Mouse (Mus musculus) erythroblast, embryonic 14.5 days (primary cell): ENCODE data around the gene Notch4. TPM values are rescaled to one million over a fixed set of nuclear protein-coding genes. Genes with fewer than 3 reads are reported as not detected.

ENCODE experiments used
- H3K27me3 ChIP-seq: 2 replicates; pipeline ENCODE4 v1.6.1; 2012; ENCODE audit warnings: inconsistent platforms; ENCODE audit not compliant: control insufficient read depth
- H3K36me3 ChIP-seq: 2 replicates; pipeline ENCODE4 v1.6.1; 2012; ENCODE audit warnings: mild to moderate bottlenecking, inconsistent platforms; ENCODE audit not compliant: control insufficient read depth
- H3K4me1 ChIP-seq: 2 replicates; pipeline ENCODE4 v1.6.1; 2012; ENCODE audit warnings: inconsistent platforms; ENCODE audit not compliant: control insufficient read depth
- H3K4me3 ChIP-seq: replicated peaks from 2 replicates; pipeline ENCODE3; 2012; ENCODE audit warnings: moderate library complexity, mild to moderate bottlenecking, inconsistent platforms
- H3K9me3 ChIP-seq: 2 replicates; pipeline ENCODE4 v1.6.1; 2012; ENCODE audit warnings: low read length, inconsistent platforms, mixed read lengths; ENCODE audit not compliant: control insufficient read depth
- GATA1 ChIP-seq: IDR thresholded peaks from 2 replicates; pipeline ENCODE4 v1.6.1; 2012; ENCODE audit warnings: low read length, inconsistent platforms, mixed read lengths
- TAL1 ChIP-seq: IDR thresholded peaks from 3 replicates; pipeline ENCODE4 v1.6.1; 2012; ENCODE audit warnings: low read length, inconsistent platforms, mixed read lengths
- polyA plus RNA-seq: library from polyadenylated mRNA; stranded (reverse); fragments of >175 nt; gene quantifications from 2 replicates; pipeline ENCODE4 v1.2.3, GENCODE M21; 2012

Gene Notch4
- polyA plus RNA-seq, 1 experiment: 0.17 TPM

DNA sequence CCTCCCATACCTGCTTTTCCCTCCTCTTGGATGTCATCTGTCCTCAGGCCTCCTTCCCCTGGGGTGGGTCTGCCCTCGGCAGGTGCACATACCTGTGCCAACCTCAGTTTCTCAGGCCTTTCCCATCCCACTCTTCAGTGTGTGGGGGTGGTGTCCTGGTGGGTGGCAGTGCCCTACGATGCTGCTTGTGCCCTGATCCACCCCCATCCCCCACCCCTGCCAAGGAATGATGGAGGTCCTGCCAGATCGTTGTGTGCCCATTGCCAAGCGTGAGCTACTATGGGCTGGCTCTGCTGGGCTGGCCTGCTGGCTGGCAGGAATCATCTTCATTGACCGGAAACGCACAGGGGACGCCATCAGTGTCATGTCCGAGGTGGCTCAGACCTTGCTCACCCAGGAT is 47.0 kb downstream of the Notch4 start:
- Histone ChIP-seq H3K4me3 (no peak overlapping the region), H3K36me3 (peaks cover 68% of the 10 kb centered on the region), H3K27me3 (no peaks in the 10 kb centered on the region), H3K9me3 (no peaks in the 10 kb centered on the region), H3K4me1 (peaks cover 43% of the 10 kb centered on the region)
- TF ChIP-seq GATA1 (no peak), TAL1 (no peak)

GRCm38 (mm10) chr17:34613054-34613645 is 49.1 kb downstream of the Notch4 start:
- no peak overlapping the region for H3K4me3 ChIP-seq
- TF ChIP-seq TAL1 (no peak), GATA1 (no peak)

GRCm38 (mm10) chr17:34613830-34614229 is 49.8 kb downstream of the Notch4 start:
- Histone ChIP-seq H3K27me3 (no peaks in the 10 kb centered on the region), H3K36me3 (peaks cover 59% of the 10 kb centered on the region), H3K9me3 (no peaks in the 10 kb centered on the region), H3K4me3 (no peak overlapping the region), H3K4me1 (peaks cover 17% of the 10 kb centered on the region)
- TF ChIP-seq TAL1 (no peak), GATA1 (no peak)

More at GRCm38 (mm10) chr17:34613054-34613645, 49.1 kb downstream of the Notch4 start:
- Histone ChIP-seq H3K27me3 (no peaks in the 10 kb centered on the region), H3K36me3 (peaks cover 65% of the 10 kb centered on the region), H3K4me1 (peaks cover 23% of the 10 kb centered on the region), H3K9me3 (no peaks in the 10 kb centered on the region)

DNA sequence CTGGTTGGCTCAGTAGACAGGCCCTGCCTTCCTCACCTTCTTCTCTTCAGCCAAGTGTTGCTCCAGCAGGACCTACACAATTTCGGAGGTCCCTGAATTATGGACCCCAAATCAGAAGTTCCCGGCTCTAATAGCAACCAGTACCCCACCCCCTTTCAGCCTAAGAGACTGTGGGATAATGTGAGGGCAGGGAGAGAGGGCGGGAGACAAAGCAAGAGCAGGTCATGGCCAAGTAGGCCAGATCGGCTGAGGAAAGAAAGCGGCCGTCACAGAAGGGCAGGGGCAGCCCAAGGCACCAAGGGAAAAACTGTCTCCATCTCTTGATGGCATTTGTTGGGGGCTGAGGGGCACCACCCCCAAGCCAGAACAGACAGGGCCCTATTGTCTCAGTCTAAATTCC is 51.8 kb downstream of the Notch4 start, which contains the start of gene Egfl8:
Gene Egfl8, minus strand, starts transcription at position 101 of the 400 bp plus-strand sequence.
- Histone ChIP-seq H3K36me3 (peaks cover 51% of the 10 kb centered on the region), H3K4me1 (peaks cover 17% of the 10 kb centered on the region), H3K27me3 (no peaks in the 10 kb centered on the region), H3K4me3 (no peak within 1 kb of the TSS), H3K9me3 (no peaks in the 10 kb centered on the region)
- TF ChIP-seq TAL1 (no peak), GATA1 (no peak)

GRCm38 (mm10) chr17:34618999-34619398 is 54.9 kb downstream of the Notch4 start:
- H3K4me3 ChIP-seq: no peak overlapping the region
- H3K36me3 ChIP-seq: peaks cover 30% of the 10 kb centered on the region

DNA sequence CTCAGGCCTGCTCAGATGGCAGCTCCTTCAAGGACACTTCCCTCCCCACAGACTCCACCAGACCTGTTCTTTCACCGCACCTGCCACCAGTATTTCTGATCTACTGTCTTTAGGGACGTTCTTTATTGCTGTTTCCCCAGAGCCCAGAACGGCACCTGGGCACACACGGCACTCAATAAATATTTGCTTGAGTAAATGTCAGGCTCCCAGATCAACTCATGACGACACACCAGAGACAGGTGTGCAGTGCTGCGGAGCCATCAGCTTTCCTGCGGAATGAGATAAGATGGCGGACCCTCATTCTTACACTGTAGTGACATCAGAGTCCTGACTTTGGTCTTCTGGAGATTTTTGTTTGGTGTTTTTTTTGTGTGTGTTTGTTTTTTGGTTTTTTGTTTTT is 56.9 kb downstream of the Notch4 start:
- no peaks in the 10 kb centered on the region for H3K9me3 ChIP-seq
- no peaks in the 10 kb centered on the region for H3K27me3 ChIP-seq
- no peak for TF ChIP-seq GATA1
- TF ChIP-seq TAL1: no peak
- H3K36me3 ChIP-seq: peaks cover 19% of the 10 kb centered on the region
- no peak overlapping the region for H3K4me3 ChIP-seq
- peaks cover 20% of the 10 kb centered on the region for H3K4me1 ChIP-seq

More at GRCm38 (mm10) chr17:34618999-34619398, 54.9 kb downstream of the Notch4 start:
- Histone ChIP-seq H3K9me3 (no peaks in the 10 kb centered on the region), H3K4me1 (peaks cover 20% of the 10 kb centered on the region), H3K27me3 (no peaks in the 10 kb centered on the region)
- TF ChIP-seq GATA1: no peak

DNA sequence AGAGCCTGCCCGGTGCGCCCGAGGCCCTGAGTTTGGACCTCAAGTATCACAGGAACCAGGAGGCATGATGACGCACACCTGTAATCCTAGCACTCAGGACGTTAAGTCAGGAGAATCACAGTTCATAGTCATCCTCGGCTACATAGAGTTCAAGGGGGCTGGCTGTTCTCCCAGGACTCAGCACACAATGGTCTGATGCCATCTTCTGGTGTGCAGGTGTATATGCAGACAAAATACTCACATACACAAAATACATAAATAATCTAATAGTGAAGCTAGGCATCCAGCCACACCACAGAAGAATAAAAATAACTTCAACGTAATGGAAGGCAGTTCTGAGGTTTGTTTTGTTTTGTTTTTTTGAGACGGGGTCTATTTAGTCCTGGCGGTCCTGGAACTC is 59.1 kb downstream of the Notch4 start:
- no peaks in the 10 kb centered on the region for H3K9me3 ChIP-seq
- peaks cover 19% of the 10 kb centered on the region for H3K27me3 ChIP-seq
- TF ChIP-seq TAL1: no peak
- TF ChIP-seq GATA1: no peak
- no peak overlapping the region for H3K4me3 ChIP-seq
- peaks cover 41% of the 10 kb centered on the region for H3K4me1 ChIP-seq
- H3K36me3 ChIP-seq: peaks cover 13% of the 10 kb centered on the region

- peaks cover 37% of the 10 kb centered on the region for H3K4me1 ChIP-seq
- H3K27me3 ChIP-seq: peaks cover 37% of the 10 kb centered on the region
- TF ChIP-seq GATA1 (no peak), TAL1 (no peak)
- peaks cover 13% of the 10 kb centered on the region for H3K36me3 ChIP-seq
- no peaks in the 10 kb centered on the region for H3K9me3 ChIP-seq
- no peak overlapping the region for H3K4me3 ChIP-seq
These were observed 60.9 kb downstream of the Notch4 start for GRCm38 (mm10) chr17:34624981-34625380.

GRCm38 (mm10) chr17:34626062-34626772 is 62.1 kb downstream of the Notch4 start:
- peaks cover 40% of the 10 kb centered on the region for H3K4me1 ChIP-seq

More at GRCm38 (mm10) chr17:34626062-34626772, 62.1 kb downstream of the Notch4 start:
- H3K9me3 ChIP-seq: peaks cover 3% of the 10 kb centered on the region; the same call in 1 of the 2 replicates
- peaks cover 10% of the 10 kb centered on the region for H3K36me3 ChIP-seq
- H3K4me3 ChIP-seq: peak overlapping the region; percentile 72
- H3K27me3 ChIP-seq: peaks cover 49% of the 10 kb centered on the region
- TF ChIP-seq TAL1: no peak
- no peak for TF ChIP-seq GATA1
